Mouse (Mus musculus) cortical plate, adult 2 months (tissue): ENCODE results near the gene Psmb3. TPM values are rescaled to one million over a fixed set of nuclear protein-coding genes. Genes with fewer than 3 reads are reported as not detected.
"Not testable (repeated sequence)": the region's sequence is repeated elsewhere in the genome, so short reads cannot be mapped to it uniquely, and the experiment has no call there.

Source experiments
- H3K27ac ChIP-seq: fragments of 200-500 bp; 2 replicates; pipeline ENCODE4 v1.5.1; 2012; ENCODE audit warnings: low read length, control low read depth, inconsistent platforms; ENCODE audit not compliant: insufficient read depth
- H3K4me1 ChIP-seq: fragments of 200-500 bp; 2 replicates; pipeline ENCODE4 v1.6.1; 2011; ENCODE audit warnings: low read length; ENCODE audit not compliant: control insufficient read depth, insufficient read depth
- H3K4me3 ChIP-seq: fragments of 200-500 bp; 2 replicates; pipeline ENCODE4 v1.5.1; 2011; ENCODE audit warnings: mild to moderate bottlenecking, low read length, control low read depth; ENCODE audit not compliant: insufficient read depth
- CTCF ChIP-seq: fragments of 200-500 bp; IDR thresholded peaks from 2 replicates; pipeline ENCODE4 v1.5.1; 2011; ENCODE audit warnings: mild to moderate bottlenecking, control low read depth, low read length; ENCODE audit not compliant: insufficient read depth; ENCODE audit errors: extremely low read depth
- POLR2A ChIP-seq: fragments of 200-500 bp; IDR thresholded peaks from 2 replicates; pipeline ENCODE4 v1.6.1; 2011; ENCODE audit warnings: mild to moderate bottlenecking, low read length, control low read depth; ENCODE audit not compliant: insufficient read depth; ENCODE audit errors: extremely low read depth
- polyA plus RNA-seq: library from polyadenylated mRNA; depleted of rRNA; stranded (reverse); fragments of >200 nt; gene quantifications from 2 replicates; pipeline ENCODE4 v1.2.3, GENCODE M21; 2012; rRNA removed

The Psmb3 gene
- 249 and 256 TPM in 2 replicates for polyA plus RNA-seq

DNA sequence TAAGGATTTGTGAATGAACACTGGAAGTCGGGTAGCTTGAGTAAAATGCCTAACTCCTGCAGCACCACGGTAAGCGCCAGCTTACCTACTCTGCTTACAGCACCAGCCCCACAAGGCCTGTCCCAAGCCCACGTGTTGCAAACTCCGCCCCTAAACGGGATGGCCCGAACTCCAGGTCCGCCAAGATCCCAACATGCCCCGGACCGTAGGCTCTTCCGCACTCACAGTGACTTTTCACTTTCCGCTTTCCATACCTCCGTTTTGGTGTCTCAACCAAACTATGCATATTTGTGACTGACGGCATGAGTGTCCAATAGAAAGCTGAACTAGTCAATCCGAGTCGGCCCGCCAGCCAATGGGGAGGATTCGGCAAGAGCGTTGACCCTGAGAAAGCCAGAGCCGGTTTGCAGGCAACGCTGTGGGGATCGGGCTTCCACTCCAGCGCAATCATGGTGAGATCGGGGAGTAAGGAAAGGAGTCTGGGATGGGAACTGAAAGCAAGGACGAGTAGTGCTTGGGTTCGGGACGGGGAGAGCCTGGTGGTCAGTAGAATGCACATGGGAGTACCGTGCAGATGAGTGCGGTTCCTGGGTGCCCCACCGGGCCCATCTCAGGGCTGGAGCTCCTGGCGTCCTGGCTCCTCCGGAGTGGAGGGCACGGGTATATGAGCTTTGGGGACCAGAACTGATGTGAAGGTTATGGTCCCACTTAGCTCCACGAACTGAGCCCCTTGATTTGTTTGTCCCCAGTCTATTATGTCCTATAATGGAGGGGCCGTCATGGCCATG is at the start of gene Psmb3:
Psmb3 (plus strand) TSS at position 361 of the 788 bp plus-strand sequence.
- peaks cover 4% of the 10 kb centered on the region; the same call in 1 of the 2 replicates for H3K4me1 ChIP-seq
- peak within 1 kb of the TSS; percentile 57 for H3K4me3 ChIP-seq
- TF ChIP-seq POLR2A (peak; percentile 90), CTCF (no peak)
- H3K27ac ChIP-seq = no peak within 1 kb of the TSS

DNA sequence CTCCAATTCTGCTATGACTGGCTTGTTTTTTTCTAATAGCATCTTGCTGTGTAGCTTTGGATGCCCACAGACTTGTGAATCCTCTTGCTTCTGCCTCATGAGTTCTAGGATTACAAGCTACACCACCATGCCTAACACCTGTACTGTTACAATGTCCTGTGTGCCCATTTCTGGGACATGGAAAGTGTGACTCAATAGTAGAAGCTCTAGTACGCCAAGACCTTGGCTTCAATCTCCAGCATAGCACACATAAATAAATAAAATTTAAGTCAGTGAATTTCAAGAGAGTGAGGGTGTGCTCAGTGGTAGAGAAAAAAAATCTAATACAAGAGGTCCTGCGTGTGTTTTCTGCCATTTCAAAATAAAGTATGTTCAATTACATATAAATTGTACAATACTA is 49.0 kb upstream of the Psmb3 start:
- no peak overlapping the region for H3K4me3 ChIP-seq
- H3K4me1 ChIP-seq = peaks cover 4% of the 10 kb centered on the region; the same call in 1 of the 2 replicates
- TF ChIP-seq CTCF = no peak
- TF ChIP-seq POLR2A = no peak
- H3K27ac ChIP-seq = no peak overlapping the region

DNA sequence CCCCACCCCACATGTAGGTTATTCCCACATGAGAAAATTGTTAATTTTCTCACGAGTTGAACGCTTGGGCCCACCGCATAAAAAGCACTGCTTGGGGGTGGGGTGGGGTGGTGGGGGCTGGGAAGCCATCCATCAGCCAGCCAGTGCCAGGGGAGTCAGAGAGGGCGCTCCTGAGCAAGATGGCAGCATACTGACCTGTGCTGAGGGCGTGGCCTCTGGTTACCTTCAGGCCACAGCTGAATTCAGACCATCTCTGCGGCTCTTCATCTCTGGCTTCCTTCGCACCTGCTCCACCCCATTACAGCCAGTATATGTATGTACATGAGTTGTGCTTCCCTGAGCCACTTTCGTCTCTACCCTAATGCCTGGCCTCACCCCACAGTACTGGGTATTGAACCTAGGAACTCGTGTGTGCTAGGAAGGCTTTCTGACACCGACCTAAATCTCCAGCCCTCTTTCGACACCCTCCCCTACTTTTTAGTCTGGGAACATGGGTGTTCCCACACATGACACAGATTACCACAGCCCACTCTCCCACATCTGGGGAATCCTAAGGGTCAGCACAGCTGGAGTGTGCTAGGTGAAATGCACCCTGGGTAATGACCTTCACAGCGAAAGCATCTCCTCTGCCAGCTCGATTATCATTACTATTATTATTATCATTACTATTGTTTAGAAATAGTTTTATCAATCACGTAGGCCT is 46.8 kb upstream of the Psmb3 start:
- Histone ChIP-seq H3K27ac (no peak overlapping the region), H3K4me1 (peaks cover 8% of the 10 kb centered on the region; the same call in 1 of the 2 replicates), H3K4me3 (no peak overlapping the region)
- TF ChIP-seq POLR2A (no peak), CTCF (no peak)

DNA sequence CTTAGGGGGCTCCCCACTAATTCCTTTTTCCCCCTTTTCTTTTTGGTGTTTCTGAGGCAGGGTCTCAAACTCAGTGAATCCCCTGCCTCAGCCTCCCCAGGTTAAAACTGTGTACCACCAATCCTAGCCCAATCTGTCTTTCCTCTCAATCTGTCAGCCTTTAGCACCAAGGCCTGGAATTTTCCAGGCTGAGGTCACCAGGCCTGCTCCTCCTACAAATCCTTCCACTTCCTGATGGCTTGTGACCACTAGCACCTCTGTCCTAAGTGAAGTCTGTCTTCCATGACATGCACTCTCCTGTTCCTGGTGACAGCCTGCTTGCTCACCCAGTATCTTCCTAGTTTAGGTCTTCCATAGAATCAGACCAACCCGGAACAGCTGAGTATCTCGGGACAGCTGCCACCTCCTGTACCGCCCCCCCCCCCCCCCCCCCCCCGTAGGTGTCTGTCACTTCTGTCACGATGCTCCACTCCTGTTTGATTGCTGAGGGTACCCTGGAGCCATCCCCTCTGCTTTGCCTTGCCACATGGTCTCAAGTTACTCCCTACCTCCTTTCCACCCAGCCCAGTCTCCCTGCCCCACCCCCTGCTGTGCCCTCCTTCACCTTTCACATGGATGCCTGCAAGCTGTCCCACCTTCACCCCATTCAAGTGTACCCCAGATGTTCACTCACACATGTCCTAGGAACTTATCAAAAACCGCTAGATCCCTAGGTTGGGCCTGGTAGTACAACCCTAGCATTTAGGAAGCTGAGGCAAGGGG is 45.8 kb upstream of the Psmb3 start:
- TF ChIP-seq CTCF (no peak), POLR2A (no peak)
- H3K4me1 ChIP-seq = peaks cover 8% of the 10 kb centered on the region; the same call in 1 of the 2 replicates
- H3K4me3 ChIP-seq = no peak overlapping the region
- no peak overlapping the region for H3K27ac ChIP-seq

DNA sequence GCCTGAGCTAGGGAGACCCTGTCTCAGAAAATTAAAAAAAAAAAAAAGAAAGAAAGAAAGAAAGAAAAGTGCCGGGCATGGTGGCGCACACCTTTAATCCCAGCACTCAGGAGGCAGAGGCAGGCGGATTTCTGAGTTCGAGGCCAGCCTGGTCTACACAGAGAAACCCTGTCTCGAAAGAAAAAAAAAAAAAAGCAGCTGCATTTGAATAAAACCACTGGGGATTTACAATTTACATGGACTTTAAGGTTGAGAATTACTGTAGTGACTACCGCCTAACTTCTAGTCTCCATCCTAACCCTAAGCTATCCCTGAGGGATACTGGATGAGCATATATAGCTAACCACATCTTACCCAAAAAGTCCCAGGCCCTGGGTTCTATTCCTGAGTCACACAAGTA is 45.2 kb upstream of the Psmb3 start:
- H3K4me3 ChIP-seq, H3K27ac ChIP-seq, H3K4me1 ChIP-seq: not testable (repeated sequence)

DNA sequence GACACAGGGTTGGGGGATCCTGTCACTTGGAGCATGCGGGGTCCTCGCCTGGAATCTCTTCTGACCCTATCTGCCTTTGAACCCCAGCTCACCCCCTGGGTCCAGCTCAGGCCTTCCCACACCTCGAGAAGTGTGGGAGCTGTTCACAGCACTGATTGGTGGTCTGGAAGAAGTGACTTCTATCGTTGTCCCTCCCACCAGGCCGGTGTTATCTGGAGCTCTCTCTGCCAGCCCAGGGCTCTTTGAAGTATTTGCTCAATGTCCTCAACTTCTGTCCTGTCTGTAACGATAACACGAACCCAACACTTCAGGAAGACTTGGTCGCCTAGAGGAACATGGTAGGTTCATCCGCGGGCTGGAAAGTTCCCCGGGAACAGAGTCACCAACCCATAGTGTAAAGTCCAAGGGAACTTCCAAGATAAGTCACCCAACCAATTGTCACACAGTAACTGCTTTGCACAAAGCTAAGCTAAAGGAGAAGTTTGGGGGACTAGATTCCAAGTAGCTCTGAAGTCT is 44.4 kb upstream of the Psmb3 start:
- no peak for TF ChIP-seq CTCF
- no peak for TF ChIP-seq POLR2A
- Histone ChIP-seq H3K4me1 (peaks cover 8% of the 10 kb centered on the region; the same call in 1 of the 2 replicates), H3K27ac (no peak overlapping the region), H3K4me3 (peak overlapping the region; percentile 60; the same call in 1 of the 2 replicates)

DNA sequence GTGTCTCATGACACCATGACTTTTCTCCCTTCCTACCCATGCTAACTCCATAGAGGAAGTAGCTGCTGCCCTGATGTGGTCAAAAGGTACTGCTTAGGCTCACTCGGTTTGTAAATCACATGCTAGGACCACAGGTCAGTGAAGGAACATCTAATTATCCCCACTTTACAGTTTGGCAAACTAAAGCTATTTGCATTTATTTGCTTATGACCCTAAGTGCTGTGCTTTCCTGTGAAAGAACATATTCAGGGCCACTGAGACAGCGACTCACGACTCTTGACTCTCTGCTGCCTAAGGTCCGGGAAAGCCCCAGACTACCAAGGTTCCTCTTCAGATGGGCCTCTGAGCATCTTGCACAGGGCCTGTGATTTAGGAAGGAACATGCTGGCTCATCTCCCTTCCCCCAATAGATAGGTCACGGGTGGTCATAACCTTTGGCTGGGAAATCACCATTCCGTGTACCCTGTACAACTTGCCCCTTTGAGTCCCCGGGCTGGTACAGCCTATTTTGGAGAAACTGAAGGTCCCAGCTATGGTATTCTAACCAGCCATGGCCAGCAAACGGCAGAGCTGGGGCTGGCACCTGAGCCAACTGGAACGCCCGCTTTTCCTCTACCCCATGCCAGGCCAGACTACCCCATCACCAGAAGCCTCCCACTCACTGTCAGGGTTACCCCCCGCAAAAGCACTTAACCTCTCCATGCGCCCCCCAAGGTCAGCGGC is 43.8 kb upstream of the Psmb3 start:
- no peak for TF ChIP-seq POLR2A
- TF ChIP-seq CTCF = no peak
- Histone ChIP-seq H3K4me3 (peak overlapping the region; percentile 60), H3K4me1 (peaks cover 8% of the 10 kb centered on the region; the same call in 1 of the 2 replicates), H3K27ac (peak overlapping the region; percentile 91)

DNA sequence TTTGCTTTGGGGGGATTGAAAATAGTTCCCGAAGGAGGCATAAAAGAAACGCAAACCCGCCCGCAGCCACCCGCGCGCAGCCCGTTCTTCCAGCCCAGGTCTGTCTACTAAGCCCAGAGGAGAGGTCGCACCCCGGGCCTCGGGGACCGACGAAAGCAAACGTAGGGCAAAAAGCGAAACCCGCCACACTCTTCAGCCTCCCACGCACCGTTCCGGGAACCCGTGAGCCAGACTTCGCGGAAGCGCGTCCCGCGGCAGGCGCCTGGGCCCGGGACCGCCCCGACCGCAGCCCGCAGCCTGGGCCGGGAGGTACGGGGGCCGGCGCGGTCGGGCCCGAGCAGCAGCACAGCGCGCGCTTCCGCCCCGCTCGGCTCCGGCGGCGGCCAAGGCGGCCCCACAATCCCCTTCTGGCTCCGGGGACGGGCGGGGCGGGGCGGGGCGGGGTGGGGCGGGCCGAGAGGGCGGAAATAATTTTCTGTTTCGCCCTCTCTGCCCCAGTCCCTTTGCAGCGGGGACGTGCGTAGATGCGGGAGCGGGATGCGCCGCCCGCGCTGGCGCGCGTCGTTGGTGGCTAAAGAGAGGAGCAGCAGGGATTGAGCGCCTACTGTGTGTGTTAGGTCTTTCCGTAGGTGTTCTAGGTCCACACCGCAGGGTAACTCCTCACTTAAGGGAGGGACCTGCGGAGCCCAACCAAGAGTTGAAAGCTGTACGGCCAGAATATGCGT is 43.0 kb upstream of the Psmb3 start:
- no peak for TF ChIP-seq CTCF
- 0 out of 2 replicates have a peak, but pooled peaks have one; percentile 27 for TF ChIP-seq POLR2A
- peaks cover 8% of the 10 kb centered on the region; the same call in 1 of the 2 replicates for H3K4me1 ChIP-seq
- H3K27ac ChIP-seq = peak overlapping the region; percentile 91
- peak overlapping the region; percentile 60 for H3K4me3 ChIP-seq
